Mouse (Mus musculus): Measurements from ENCODE around the gene Bet1l. TPM values are rescaled to one million over a fixed set of nuclear protein-coding genes. Genes with fewer than 3 reads are reported as not detected.

Gene Bet1l
- polyA plus RNA-seq, 1 experiment from 2014 or later, result 47.2 TPM

GRCm38 (mm10) chr7:140805704-140806103, 51.7 kb downstream of the Bet1l start:
- peaks cover 3% of the 10 kb centered on the region; the same call in 1 of the 2 replicates for H3K36me3 ChIP-seq (ENCODE audit: control insufficient read depth, insufficient read depth, low read length)
- DNase-seq (ENCODE audit: low spot score), result peak; percentile 16
- no peak for ATAC-seq
- H3K4me1 ChIP-seq (ENCODE audit: control insufficient read depth, insufficient read depth, low read length), result no peaks in the 10 kb centered on the region
- WGBS, result 17% methylated on average over 1 of the region's 1 CpGs
- H3K4me2 ChIP-seq (ENCODE audit: low read length), result no peak overlapping the region
- no peaks in the 10 kb centered on the region for H3K9me3 ChIP-seq (replicated peaks; ENCODE audit: control insufficient read depth, low read length)
- H3K27ac ChIP-seq (ENCODE audit: low read depth, low read length), result no peak overlapping the region
- H3K9ac ChIP-seq (ENCODE audit: low read length), result no peak overlapping the region
- H3K4me3 ChIP-seq (ENCODE audit: low read depth, low read length), result no peak overlapping the region
- no peaks in the 10 kb centered on the region for H3K27me3 ChIP-seq (replicated peaks; ENCODE audit: control insufficient read depth, insufficient read depth, low read length)

Other genes with a start within 250 kb of the Bet1l start
- not detected in 2 replicates for gene Olfr61, start 228.6 kb downstream of the Bet1l start, polyA plus RNA-seq (2014; fragmentation: Nextera tagmentation; extraction: Ambion mirVana)
- gene Olfr53, start 211.1 kb downstream of the Bet1l start, polyA plus RNA-seq (2014; fragmentation: Nextera tagmentation; extraction: Ambion mirVana), result not detected in 2 replicates
- gene Olfr539, start 197.6 kb downstream of the Bet1l start, polyA plus RNA-seq (2014; fragmentation: Nextera tagmentation; extraction: Ambion mirVana), result not detected in 2 replicates
- not detected in 2 replicates for gene Olfr45, start 175.6 kb downstream of the Bet1l start, polyA plus RNA-seq (2014; fragmentation: Nextera tagmentation; extraction: Ambion mirVana)
- not detected in 2 replicates for gene Olfr541, start 160.3 kb downstream of the Bet1l start, polyA plus RNA-seq (2014; fragmentation: Nextera tagmentation; extraction: Ambion mirVana)
- not detected in 2 replicates for gene Cyp2e1, start 93.8 kb downstream of the Bet1l start, polyA plus RNA-seq (2014; fragmentation: Nextera tagmentation; extraction: Ambion mirVana)
- gene Syce1, start 69.7 kb downstream of the Bet1l start, polyA plus RNA-seq (2014; fragmentation: Nextera tagmentation; extraction: Ambion mirVana), result 0.23 and 0.45 TPM in 2 replicates
- gene Zfp941, start 35.4 kb downstream of the Bet1l start, polyA plus RNA-seq (2014; fragmentation: Nextera tagmentation; extraction: Ambion mirVana), result 12.3 and 13.6 TPM in 2 replicates
- 0.41 TPM in 1 of 2 replicates, not detected in the other for gene Urah, start 22.6 kb downstream of the Bet1l start, polyA plus RNA-seq (2014; fragmentation: Nextera tagmentation; extraction: Ambion mirVana)
- not detected in 2 replicates for gene Scgb1c1, start 12.0 kb downstream of the Bet1l start, polyA plus RNA-seq (2014; fragmentation: Nextera tagmentation; extraction: Ambion mirVana)
- gene Odf3, start 9.8 kb downstream of the Bet1l start, polyA plus RNA-seq (2014; fragmentation: Nextera tagmentation; extraction: Ambion mirVana), result not detected in 2 replicates
- not detected in 2 replicates for gene Gm45785, start 1.2 kb downstream of the Bet1l start, polyA plus RNA-seq (2014; fragmentation: Nextera tagmentation; extraction: Ambion mirVana)
- 95.0 and 96.9 TPM in 2 replicates for gene Ric8a, start 620 bp downstream of the Bet1l start, polyA plus RNA-seq (2014; fragmentation: Nextera tagmentation; extraction: Ambion mirVana)
- gene Psmd13, start 24.4 kb upstream of the Bet1l start, polyA plus RNA-seq (2014; fragmentation: Nextera tagmentation; extraction: Ambion mirVana), result 262 and 286 TPM in 2 replicates
- gene Sirt3, start 24.7 kb upstream of the Bet1l start, polyA plus RNA-seq (2014; fragmentation: Nextera tagmentation; extraction: Ambion mirVana), result 28.2 and 29.5 TPM in 2 replicates
- not detected in 2 replicates for gene Cox8b, start 42.9 kb upstream of the Bet1l start, polyA plus RNA-seq (2014; fragmentation: Nextera tagmentation; extraction: Ambion mirVana)
- gene Nlrp6, start 63.3 kb upstream of the Bet1l start, polyA plus RNA-seq (2014; fragmentation: Nextera tagmentation; extraction: Ambion mirVana), result 0.37 and 0.73 TPM in 2 replicates
- gene Pgghg, start 83.8 kb upstream of the Bet1l start, polyA plus RNA-seq (2014; fragmentation: Nextera tagmentation; extraction: Ambion mirVana), result 8.8 TPM in 2 replicates
- not detected in 2 replicates for gene Ifitm5, start 92.7 kb upstream of the Bet1l start, polyA plus RNA-seq (2014; fragmentation: Nextera tagmentation; extraction: Ambion mirVana)
- gene Gm45717, start 98.4 kb upstream of the Bet1l start, polyA plus RNA-seq (2014; fragmentation: Nextera tagmentation; extraction: Ambion mirVana), result not detected in 2 replicates
- gene Ifitm2, start 98.4 kb upstream of the Bet1l start, polyA plus RNA-seq (2014; fragmentation: Nextera tagmentation; extraction: Ambion mirVana), result 163 and 235 TPM in 2 replicates
- gene Ifitm1, start 109.6 kb upstream of the Bet1l start, polyA plus RNA-seq (2014; fragmentation: Nextera tagmentation; extraction: Ambion mirVana), result 11.0 and 12.2 TPM in 2 replicates
- gene Ifitm3, start 153.2 kb upstream of the Bet1l start, polyA plus RNA-seq (2014; fragmentation: Nextera tagmentation; extraction: Ambion mirVana), result 24.7 and 29.7 TPM in 2 replicates
- 0.27 and 0.37 TPM in 2 replicates for gene Ifitm6, start 160.3 kb upstream of the Bet1l start, polyA plus RNA-seq (2014; fragmentation: Nextera tagmentation; extraction: Ambion mirVana)
- gene Gm17387, start 171.6 kb upstream of the Bet1l start, polyA plus RNA-seq (2014; fragmentation: Nextera tagmentation; extraction: Ambion mirVana), result not detected in 2 replicates
- gene B4galnt4, start 203.5 kb upstream of the Bet1l start, polyA plus RNA-seq (2014; fragmentation: Nextera tagmentation; extraction: Ambion mirVana), result 29.1 and 29.5 TPM in 2 replicates
- gene Pkp3, start 220.6 kb upstream of the Bet1l start, polyA plus RNA-seq (2014; fragmentation: Nextera tagmentation; extraction: Ambion mirVana), result not detected in 2 replicates
- 2.4 and 2.5 TPM in 2 replicates for gene Sigirr, start 243.0 kb upstream of the Bet1l start, polyA plus RNA-seq (2014; fragmentation: Nextera tagmentation; extraction: Ambion mirVana)

Data from forebrain, embryonic 14.5 days (tissue).